Mouse (Mus musculus) cerebellum, adult 2 months (tissue): Measurements from ENCODE around the gene Pde12.

Experiments
- CTCF ChIP-seq: fragments of 200-500 bp; IDR thresholded peaks from 2 replicates; pipeline ENCODE4 v1.5.1; 2011; ENCODE audit warnings: low read depth, mild to moderate bottlenecking, control low read depth, low read length, moderate library complexity, borderline replicate concordance; ENCODE audit not compliant: insufficient read depth
- POLR2A ChIP-seq: fragments of 200-500 bp; IDR thresholded peaks from 2 replicates; pipeline ENCODE4 v1.6.1; 2011; ENCODE audit warnings: low read length, control low read depth, borderline replicate concordance; ENCODE audit not compliant: insufficient read depth

- TF ChIP-seq CTCF (no peak), POLR2A (no peak)
Measured at GRCm38 (mm10) chr14:26637025-26637850, 32.4 kb downstream of the Pde12 start.
